Mouse (Mus musculus) heart, embryonic 10.5 days (tissue): Measurements from ENCODE around the gene Calr4. TPM values are rescaled to one million over a fixed set of nuclear protein-coding genes. Genes with fewer than 3 reads are reported as not detected.

Experiments used
- DNase-seq: peaks from one replicate; pipeline ENCODE4 v3.0.0-alpha.2; 2017; ENCODE audit warnings: low spot score
- H3K27ac ChIP-seq: fragments of 300-500 bp; sonication (generic); 2 replicates; pipeline ENCODE4 v1.5.1; 2016; ENCODE audit warnings: mild to moderate bottlenecking
- H3K27me3 ChIP-seq: fragments of 300-500 bp; sonication (generic); 2 replicates; pipeline ENCODE4 v1.6.1; 2016; ENCODE audit warnings: mild to moderate bottlenecking; ENCODE audit not compliant: poor library complexity, insufficient read depth, severe bottlenecking
- H3K36me3 ChIP-seq: fragments of 300-500 bp; sonication (generic); 2 replicates; pipeline ENCODE4 v1.6.1; 2016; ENCODE audit warnings: mild to moderate bottlenecking, moderate library complexity
- H3K4me1 ChIP-seq: fragments of 300-500 bp; sonication (generic); 2 replicates; pipeline ENCODE4 v1.6.1; 2016; ENCODE audit warnings: mild to moderate bottlenecking
- H3K4me3 ChIP-seq: fragments of 300-500 bp; sonication (generic); 2 replicates; pipeline ENCODE4 v1.5.1; 2016; ENCODE audit warnings: mild to moderate bottlenecking, moderate library complexity
- H3K9me3 ChIP-seq: fragments of 300-500 bp; sonication (generic); 2 replicates; pipeline ENCODE4 v1.6.1; 2016; ENCODE audit warnings: mild to moderate bottlenecking, moderate library complexity
- WGBS: fragments of 180-500 bp; shearing (Covaris S2); methylation state at CpG from one replicate; pipeline ENCODE4 v1.1.7; 2016; 5-methylcytosine and 5-hydroxymethylcytosine counted together
- polyA plus RNA-seq: library from polyadenylated mRNA; unstranded; fragments of >200 nt; fragmentation: Nextera tagmentation; extraction: Ambion mirVana; gene quantifications from 2 replicates; pipeline ENCODE4 v1.2.1, GENCODE M21; 2016

Gene Calr4
- 0.11 and 0.15 TPM in 2 replicates for polyA plus RNA-seq

- Histone ChIP-seq H3K4me3 (no peak within 1 kb of the TSS), H3K36me3 (no peaks in the 10 kb centered on the region), H3K27me3 (no peaks in the 10 kb centered on the region), H3K9me3 (no peaks in the 10 kb centered on the region), H3K4me1 (peaks cover 3% of the 10 kb centered on the region; the same call in 1 of the 2 replicates), H3K27ac (no peak within 1 kb of the TSS)
- 78% methylated on average over 2 of the region's 2 CpGs for WGBS
- no peak for DNase-seq
These were observed at the start of gene Calr4 for GRCm38 (mm10) chr4:109234185-109234584. TSS of gene Calr4 (plus strand) at chr4:109234485.

GRCm38 (mm10) chr4:109185616-109186405 is 48.5 kb upstream of the Calr4 start:
- Histone ChIP-seq H3K27ac (no peak overlapping the region), H3K4me1 (no peaks in the 10 kb centered on the region), H3K4me3 (no peak overlapping the region), H3K9me3 (no peaks in the 10 kb centered on the region), H3K27me3 (no peaks in the 10 kb centered on the region), H3K36me3 (no peaks in the 10 kb centered on the region)
- DNase-seq, result no peak
- 79% methylated on average over 8 of the region's 8 CpGs for WGBS

GRCm38 (mm10) chr4:109191598-109191997 is 42.7 kb upstream of the Calr4 start:
- Histone ChIP-seq H3K9me3 (no peaks in the 10 kb centered on the region), H3K27ac (no peak overlapping the region; the same call in 1 of the 2 replicates), H3K4me3 (no peak overlapping the region), H3K36me3 (no peaks in the 10 kb centered on the region), H3K27me3 (no peaks in the 10 kb centered on the region), H3K4me1 (peaks cover 12% of the 10 kb centered on the region)
- DNase-seq, result no peak
- WGBS, result 54% methylated on average over 10 of the region's 10 CpGs

- no peaks in the 10 kb centered on the region for H3K27me3 ChIP-seq
- no peak overlapping the region for H3K4me3 ChIP-seq
- DNase-seq, result no peak
- no peaks in the 10 kb centered on the region for H3K36me3 ChIP-seq
- no peak overlapping the region for H3K27ac ChIP-seq
- WGBS, result 77% methylated on average over 5 of the region's 5 CpGs
- no peaks in the 10 kb centered on the region for H3K9me3 ChIP-seq
- peaks cover 15% of the 10 kb centered on the region for H3K4me1 ChIP-seq
These were observed 40.4 kb upstream of the Calr4 start for GRCm38 (mm10) chr4:109193886-109194285.

- peaks cover 18% of the 10 kb centered on the region for H3K4me1 ChIP-seq
- no peaks in the 10 kb centered on the region for H3K36me3 ChIP-seq
- no peak overlapping the region for H3K4me3 ChIP-seq
- H3K27ac ChIP-seq, result no peak overlapping the region; the same call in 1 of the 2 replicates
- H3K27me3 ChIP-seq, result no peaks in the 10 kb centered on the region
- WGBS, result 74% methylated on average over 7 of the region's 7 CpGs
- DNase-seq, result no peak
- no peaks in the 10 kb centered on the region for H3K9me3 ChIP-seq
These were observed 38.2 kb upstream of the Calr4 start for GRCm38 (mm10) chr4:109195900-109196629.

GRCm38 (mm10) chr4:109199069-109199468 is 35.2 kb upstream of the Calr4 start:
- Histone ChIP-seq H3K27me3 (no peaks in the 10 kb centered on the region), H3K36me3 (no peaks in the 10 kb centered on the region), H3K9me3 (no peaks in the 10 kb centered on the region), H3K4me3 (no peak overlapping the region), H3K4me1 (peaks cover 18% of the 10 kb centered on the region), H3K27ac (no peak overlapping the region)
- no peak for DNase-seq
- WGBS, result 89% methylated on average over 4 of the region's 4 CpGs

GRCm38 (mm10) chr4:109201582-109202424 is 32.5 kb upstream of the Calr4 start, which contains the start of gene Osbpl9:
TSS of gene Osbpl9 (minus strand) at chr4:109202272.
- H3K36me3 ChIP-seq, result no peaks in the 10 kb centered on the region
- H3K9me3 ChIP-seq, result no peaks in the 10 kb centered on the region
- peak within 1 kb of the TSS; percentile 83 for H3K4me3 ChIP-seq
- peak; percentile 99 for DNase-seq
- H3K27ac ChIP-seq, result peak within 1 kb of the TSS; percentile 93
- no peaks in the 10 kb centered on the region for H3K27me3 ChIP-seq
- H3K4me1 ChIP-seq, result peaks cover 9% of the 10 kb centered on the region
- under 1% methylated on average over 59 of the region's 59 CpGs for WGBS

GRCm38 (mm10) chr4:109203931-109204330 is 30.4 kb upstream of the Calr4 start:
- no peaks in the 10 kb centered on the region for H3K27me3 ChIP-seq
- H3K4me3 ChIP-seq, result no peak overlapping the region
- no peak for DNase-seq
- 88% methylated on average over 1 of the region's 1 CpGs for WGBS
- no peaks in the 10 kb centered on the region for H3K36me3 ChIP-seq
- no peak overlapping the region for H3K27ac ChIP-seq
- no peaks in the 10 kb centered on the region for H3K9me3 ChIP-seq
- H3K4me1 ChIP-seq, result peaks cover 8% of the 10 kb centered on the region; the same call in 1 of the 2 replicates

- Histone ChIP-seq H3K36me3 (no peaks in the 10 kb centered on the region), H3K4me3 (no peak overlapping the region), H3K27me3 (no peaks in the 10 kb centered on the region), H3K27ac (no peak overlapping the region), H3K9me3 (no peaks in the 10 kb centered on the region), H3K4me1 (peaks cover 8% of the 10 kb centered on the region; the same call in 1 of the 2 replicates)
- no peak for DNase-seq
- 85% methylated on average over 1 of the region's 1 CpGs for WGBS
These were observed 29.9 kb upstream of the Calr4 start for GRCm38 (mm10) chr4:109204416-109204815.

- DNase-seq, result no peak
- Histone ChIP-seq H3K4me1 (peaks cover 4% of the 10 kb centered on the region), H3K9me3 (no peaks in the 10 kb centered on the region), H3K4me3 (no peak overlapping the region), H3K27me3 (no peaks in the 10 kb centered on the region), H3K36me3 (no peaks in the 10 kb centered on the region), H3K27ac (no peak overlapping the region)
- WGBS, result 78% methylated on average over 5 of the region's 5 CpGs
These were observed 26.8 kb upstream of the Calr4 start for GRCm38 (mm10) chr4:109207524-109207923.

GRCm38 (mm10) chr4:109210253-109210652 is 24.0 kb upstream of the Calr4 start:
- WGBS, result 88% methylated on average over 2 of the region's 2 CpGs
- Histone ChIP-seq H3K9me3 (no peaks in the 10 kb centered on the region), H3K27ac (no peak overlapping the region), H3K36me3 (no peaks in the 10 kb centered on the region), H3K4me1 (peaks cover 4% of the 10 kb centered on the region), H3K4me3 (no peak overlapping the region), H3K27me3 (no peaks in the 10 kb centered on the region)
- DNase-seq, result no peak

GRCm38 (mm10) chr4:109210881-109211280 is 23.4 kb upstream of the Calr4 start:
- 80% methylated on average over 4 of the region's 4 CpGs for WGBS
- Histone ChIP-seq H3K9me3 (no peaks in the 10 kb centered on the region), H3K27me3 (no peaks in the 10 kb centered on the region), H3K4me1 (peaks cover 4% of the 10 kb centered on the region), H3K36me3 (no peaks in the 10 kb centered on the region), H3K27ac (no peak overlapping the region), H3K4me3 (no peak overlapping the region)
- DNase-seq, result no peak
